Mouse (Mus musculus): ENCODE measurements around the gene Prkca.

Gene Prkca

DNA sequence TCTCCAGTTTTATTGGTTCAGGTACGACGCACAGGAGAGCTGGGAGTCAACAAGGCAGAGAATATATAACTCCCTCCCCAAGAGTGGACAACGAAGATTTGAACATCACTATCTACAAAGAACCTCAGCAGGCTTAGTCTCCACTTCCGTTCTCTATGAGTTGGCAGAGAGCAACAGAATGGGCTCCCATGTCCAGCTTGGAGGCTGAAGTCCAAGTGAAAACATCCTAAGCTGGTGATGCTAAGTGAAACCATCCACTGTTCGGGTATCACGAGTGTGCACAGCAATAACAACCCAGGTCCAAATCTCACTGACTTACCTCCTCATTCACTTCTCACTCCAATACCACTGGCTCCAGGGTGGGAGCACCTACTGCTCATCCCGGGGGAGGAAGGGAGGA, 276.6 kb downstream of the Prkca start:
- DNase-seq (ENCODE audit: low read depth, low spot score), result no peak

DNA sequence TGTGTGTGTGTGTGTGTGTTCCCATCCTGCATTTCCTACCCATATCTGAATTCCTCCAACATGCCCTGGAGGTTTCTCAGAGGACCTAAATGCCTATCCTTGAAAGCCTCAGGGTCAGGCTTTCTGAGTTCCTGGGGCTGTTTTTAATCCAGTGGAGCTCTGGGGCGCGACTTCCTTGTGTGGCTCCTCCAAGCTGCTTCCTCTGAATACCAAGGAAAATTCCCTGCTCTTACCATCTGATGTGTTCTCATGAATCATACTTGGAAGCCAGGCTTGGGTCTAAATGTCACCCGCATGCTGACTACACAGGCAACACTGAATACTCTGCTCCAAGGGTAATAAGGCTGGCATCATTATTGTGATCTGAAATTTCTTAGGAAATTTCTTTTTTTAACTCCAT, 279.3 kb downstream of the Prkca start:
- no peak for DNase-seq (ENCODE audit: low read depth, low spot score)

DNA sequence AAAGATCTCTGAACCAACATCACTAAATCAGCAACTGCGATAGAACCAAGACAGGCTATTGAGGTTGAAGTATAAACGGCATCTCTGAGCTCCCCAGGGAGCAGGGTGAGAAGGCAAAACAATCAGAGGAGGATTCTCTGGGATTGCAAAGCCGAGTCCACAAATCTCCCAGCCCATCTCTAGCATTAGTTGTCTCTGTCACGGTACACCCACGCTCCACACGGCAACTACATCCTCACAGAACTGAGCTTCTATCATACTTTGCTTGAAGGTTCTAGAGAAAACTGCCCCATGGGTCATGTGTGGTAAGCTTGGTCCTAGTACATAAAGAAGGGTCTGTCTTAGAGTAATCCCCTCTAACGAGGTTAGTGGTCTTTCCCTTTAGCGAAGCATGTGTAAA, 280.6 kb downstream of the Prkca start:
- no peak for DNase-seq (ENCODE audit: low read depth, low spot score)

DNA sequence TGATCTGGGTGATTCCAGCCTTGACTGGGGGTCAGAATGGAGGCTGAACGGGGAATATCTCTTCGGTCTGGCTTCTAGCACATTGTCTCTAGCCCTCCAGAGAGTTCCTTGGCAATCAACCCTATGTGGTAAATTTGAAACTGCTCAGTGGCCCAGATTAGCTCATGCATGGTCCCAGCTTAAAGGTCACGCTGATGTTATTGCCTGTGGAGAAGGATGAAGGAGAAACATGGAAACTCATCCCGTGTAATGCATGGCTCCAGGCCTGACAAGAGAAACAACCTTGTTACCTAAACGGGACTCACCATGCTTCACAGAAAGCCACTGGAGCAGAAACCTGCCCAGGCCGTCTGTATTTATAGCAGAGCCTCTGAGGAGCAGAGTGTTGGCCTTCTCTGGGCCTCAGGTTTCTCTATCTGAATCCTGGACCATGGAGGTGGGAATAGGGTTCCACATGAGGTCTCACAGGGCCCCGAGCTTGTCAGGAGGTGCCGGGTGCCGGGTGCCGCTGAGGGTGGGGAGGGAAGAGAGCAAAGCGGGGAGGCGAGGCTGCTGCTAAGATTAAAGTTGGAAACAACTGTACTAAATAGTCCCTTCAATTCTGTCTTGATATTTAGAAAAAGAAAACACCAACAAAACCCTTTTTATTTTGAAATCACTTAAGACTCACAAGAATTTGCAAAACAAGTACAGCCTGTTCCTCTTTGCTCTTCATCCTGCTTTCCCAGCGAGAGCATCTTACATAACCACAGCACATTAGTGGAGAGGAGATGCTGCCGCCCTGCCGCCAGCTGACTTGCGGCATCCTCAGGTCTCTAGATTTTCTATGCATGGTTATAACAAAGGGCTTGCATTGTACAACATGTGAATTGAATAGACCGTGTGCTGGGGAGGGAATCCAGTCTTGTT, 281.9 kb downstream of the Prkca start:
- no peak for DNase-seq (ENCODE audit: low read depth, low spot score)

DNA sequence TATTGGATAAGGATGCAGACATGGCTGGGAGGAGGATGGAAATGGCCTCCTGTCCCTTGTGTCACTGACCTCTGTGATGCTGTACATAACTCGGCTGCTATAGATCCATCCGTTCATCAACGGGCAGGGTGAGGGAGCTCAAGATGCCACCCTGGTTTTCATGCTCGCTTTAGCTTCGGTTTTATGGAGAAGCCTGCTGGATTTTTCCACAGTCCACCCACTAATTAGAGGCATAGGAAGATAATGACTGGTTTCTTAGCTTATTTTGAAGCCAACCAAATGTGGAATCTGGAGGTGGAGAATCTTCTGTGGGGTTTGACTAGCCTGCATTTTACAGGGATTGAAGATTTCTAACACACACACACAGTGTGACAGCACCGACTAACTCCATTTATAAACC, 286.6 kb downstream of the Prkca start:
- DNase-seq (ENCODE audit: low read depth, low spot score), result no peak

DNA sequence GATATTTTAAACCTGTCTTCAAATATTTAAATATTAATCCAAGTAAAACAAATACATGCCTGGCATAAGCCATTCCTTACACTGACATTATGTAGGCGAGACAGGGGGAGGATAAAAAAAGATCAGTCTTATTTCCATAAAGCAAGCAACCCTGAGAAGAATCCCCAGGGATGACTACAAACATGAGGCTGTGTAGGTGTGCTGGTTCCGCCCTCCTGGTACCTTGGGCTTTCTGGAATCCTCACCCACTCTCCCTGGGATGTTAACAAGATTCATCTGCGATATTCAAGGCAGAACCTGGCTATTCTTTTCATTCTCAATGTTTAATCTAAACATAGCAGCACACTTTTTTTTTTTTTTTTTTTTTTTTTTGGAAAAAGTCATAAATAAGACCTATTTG, 289.1 kb downstream of the Prkca start:
- no peak for DNase-seq (ENCODE audit: low read depth, low spot score)

DNA sequence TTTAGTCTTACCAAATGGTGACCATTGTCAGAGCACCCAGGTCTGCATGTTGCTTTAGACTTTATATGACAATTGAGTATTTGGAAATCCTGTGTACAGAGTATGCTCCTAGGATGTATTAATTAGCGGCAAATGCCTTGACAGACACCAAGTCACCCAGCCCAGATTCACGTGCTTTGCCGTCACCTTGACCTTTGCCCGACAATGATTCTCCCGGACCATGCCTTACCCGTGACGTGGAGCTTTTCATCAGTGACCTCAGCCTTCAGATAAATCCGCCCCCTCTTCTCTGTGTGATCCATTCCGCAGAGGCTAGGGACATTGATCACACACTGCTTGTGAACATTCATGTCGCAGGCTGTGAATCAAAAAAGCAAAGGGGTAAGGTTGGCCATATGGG, 290.0 kb downstream of the Prkca start:
- no peak for DNase-seq (ENCODE audit: low read depth, low spot score)

DNA sequence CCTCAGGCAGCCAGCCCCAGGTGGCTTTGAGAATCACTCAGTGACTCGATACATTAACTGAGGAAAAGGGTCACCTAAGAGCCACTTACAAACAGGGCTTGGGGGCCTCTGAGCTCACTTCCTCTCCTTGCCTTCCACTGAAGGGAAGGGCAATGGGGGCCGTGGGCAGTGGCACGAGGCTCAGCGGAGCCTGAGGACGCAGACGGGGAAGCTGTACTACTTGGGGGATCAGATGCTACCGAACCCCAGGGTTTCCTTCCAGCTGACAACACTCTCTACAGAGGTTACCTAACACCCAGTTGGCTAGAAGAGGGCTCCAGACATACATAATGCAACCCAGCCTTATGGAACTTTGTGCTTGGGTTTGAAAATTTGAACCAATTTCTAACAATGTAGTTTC, 302.1 kb downstream of the Prkca start:
- DNase-seq (ENCODE audit: low read depth, low spot score), result no peak

DNA sequence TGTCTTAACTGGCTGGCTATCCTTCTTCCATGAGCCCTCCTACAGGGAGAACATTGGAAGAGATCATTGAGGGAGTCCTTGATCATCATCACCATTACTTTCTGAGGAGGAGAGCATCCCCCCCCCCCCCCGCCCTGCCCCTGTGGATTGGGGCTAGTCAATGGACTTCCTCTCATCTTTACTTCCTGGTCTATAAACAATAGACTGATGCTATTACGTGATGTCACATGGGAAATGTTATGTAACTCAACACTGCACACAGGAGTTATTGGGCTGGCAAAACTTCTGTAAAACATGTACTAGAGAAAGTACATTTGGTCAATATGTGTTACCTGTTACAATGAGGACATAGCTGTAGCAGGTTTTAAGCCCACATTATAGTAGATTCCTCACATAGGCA, 302.9 kb downstream of the Prkca start:
- DNase-seq (ENCODE audit: low read depth, low spot score), result no peak

DNA sequence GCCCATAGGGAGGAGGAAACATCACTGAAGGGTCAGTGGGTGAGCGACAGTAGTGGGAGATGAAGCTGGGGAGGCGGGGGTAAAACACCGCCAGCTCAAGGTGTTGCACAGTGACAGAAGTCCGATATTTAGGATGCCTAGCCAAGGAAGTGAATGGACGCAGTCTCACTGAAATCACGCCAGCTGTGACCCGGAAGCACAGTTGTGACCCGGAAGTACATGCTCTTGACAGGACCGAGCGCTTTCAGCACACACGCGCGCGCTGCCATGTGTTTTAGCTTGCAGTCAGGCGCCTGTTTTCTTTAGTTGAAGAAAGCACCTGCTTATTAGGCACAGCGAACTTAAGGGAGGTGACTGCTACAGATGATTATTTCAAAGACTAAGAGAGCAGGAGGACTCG, 304.0 kb downstream of the Prkca start:
- no peak for DNase-seq (ENCODE audit: low read depth, low spot score)

DNA sequence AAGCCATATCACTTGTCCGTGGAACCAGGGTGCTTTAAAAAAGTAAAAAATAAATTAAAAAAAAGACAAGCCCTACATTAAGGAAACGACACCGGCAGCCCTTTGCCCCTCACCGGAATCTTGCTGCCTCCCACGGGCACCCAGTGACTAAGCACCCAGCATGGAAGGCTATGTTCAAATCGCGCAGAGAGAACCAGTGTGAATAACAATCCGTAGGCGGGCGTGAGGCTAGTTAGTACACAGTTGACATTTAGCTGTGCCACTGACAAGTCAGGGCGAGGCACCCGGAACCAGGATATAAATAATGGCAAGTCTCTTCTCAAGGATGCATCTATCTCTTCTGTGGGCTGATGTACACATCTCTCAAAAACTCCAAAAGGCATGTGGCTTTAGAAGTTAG, 304.7 kb downstream of the Prkca start:
- no peak for DNase-seq (ENCODE audit: low read depth, low spot score)

DNA sequence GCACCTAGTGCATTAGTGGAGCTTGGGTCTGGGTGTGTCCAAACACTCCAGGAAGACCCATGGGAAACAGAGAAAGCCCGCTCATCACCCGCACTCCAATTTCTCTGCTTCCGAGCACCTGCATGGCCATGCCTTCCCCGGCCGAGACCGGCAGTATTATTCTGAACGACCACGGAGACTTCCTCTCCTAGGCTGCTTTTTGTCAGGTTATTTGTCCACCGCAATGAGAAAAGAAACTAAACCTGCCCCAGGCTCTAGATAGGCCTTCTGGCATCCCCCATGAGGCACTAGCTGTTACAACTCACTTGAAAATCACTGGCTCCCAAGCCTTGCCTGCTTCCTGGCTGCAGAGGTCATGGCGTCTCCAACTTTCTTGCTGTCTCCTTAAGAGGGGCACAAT, 307.4 kb downstream of the Prkca start:
- DNase-seq (ENCODE audit: low read depth, low spot score), result no peak

DNA sequence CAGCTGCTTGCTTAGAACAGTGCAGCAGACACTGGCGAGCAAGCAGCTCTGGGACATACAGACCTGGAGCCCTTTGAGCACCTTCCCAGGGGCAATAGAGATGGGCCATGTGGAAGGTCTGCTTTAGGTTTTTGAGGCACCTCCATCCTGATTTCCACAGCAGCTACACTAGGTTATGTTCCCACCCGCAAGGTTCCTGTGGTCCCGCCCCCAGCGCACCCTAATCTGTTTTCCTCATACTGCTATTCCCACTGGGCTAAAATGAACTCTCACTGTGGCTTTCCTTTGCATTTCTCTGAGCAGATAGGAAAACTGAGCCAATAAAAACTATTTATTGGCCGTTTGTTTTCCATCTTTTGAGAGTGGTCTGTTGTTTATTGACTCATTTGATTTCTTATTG, 308.0 kb downstream of the Prkca start:
- DNase-seq (ENCODE audit: low read depth, low spot score), result no peak

DNA sequence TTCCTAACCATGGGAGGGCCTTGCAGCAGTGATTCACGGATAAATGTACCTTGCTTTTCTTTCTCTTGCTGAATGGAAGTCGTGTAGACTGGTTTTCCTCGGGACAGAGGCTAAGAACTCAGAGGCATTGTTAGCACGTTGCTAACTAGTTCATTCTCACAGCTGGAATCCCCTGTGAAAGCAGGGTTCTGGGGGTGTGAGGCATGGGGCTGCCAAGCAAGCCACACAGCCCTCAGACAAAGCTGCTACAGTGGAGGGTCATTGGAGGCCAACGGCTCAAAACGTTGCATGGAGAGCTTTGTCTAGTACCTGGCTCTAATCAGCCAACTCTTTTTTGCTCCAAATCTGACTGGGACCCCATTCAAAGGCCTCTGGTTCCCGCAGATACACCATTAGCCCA, 309.4 kb downstream of the Prkca start:
- no peak for DNase-seq (ENCODE audit: low read depth, low spot score)

DNA sequence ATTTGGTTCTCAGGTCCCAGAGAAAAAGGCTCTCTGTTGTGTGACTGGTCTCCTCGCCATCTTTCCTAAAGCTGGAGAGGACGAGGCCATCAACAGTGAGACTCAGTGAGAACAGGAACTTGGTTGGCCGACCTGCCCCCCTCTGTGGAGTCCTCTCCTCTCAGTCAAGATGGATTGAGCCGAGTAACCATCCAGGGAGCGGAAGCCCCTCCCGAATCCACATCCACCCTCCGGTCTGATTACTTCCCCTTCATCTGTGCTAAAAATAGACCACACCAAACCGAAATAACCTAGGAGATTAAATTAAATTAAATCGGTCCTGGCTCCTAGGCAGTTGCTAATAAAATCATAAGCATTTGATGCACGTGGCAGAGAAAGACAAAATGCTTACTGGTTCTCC, 311.2 kb downstream of the Prkca start:
- DNase-seq (ENCODE audit: low read depth, low spot score), result no peak

DNA sequence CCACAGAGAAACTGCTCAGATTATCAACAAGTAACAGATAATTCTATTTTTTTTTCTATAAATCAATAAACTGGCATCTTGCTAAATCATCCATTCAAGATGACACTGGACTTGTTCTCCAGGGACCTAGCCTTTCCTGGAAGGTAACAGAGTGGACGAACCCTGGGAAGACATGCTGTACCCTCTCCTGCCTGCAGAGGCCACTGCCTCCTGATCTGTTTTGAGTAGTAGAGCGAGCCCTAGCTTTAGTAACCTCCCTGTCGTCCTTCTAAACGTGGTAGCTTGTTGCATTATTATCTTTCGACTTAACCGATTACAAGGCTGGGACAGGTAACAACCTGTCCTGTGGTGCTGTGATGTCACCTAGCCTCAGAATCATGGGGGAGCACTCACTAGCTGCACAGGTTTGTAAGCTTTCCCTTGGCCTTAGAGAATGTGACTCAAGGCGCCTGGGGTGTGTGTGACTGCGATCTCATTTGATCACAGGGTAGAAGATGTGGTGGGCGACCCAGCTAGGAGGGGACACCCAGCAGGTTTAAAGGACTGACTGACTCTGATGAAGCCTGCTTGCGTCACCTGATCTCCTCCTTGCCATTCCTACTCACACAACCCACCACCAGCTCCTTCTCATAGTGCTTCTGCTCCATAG, 312.6 kb downstream of the Prkca start:
- no peak for DNase-seq (ENCODE audit: low read depth, low spot score)

DNA sequence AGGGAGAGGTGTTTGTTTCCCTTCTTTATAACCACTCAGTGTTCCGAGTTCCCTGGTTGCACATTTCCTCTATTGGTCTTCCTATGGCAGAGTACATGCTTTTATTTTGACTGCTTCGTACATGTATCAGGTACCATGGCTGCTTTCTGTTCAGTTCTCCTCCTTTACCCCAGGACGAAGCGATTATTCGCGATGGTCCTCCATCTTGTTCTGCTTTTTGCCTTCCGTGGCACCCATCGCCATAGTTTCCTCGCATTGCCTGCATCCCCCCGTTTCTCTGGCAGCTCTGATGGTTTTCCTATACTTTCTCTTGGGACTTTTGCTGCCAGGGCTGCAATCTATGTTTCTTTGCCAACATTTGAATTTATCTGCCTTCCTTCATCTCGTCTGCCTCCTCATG, 314.4 kb downstream of the Prkca start:
- no peak for DNase-seq (ENCODE audit: low read depth, low spot score)

DNA sequence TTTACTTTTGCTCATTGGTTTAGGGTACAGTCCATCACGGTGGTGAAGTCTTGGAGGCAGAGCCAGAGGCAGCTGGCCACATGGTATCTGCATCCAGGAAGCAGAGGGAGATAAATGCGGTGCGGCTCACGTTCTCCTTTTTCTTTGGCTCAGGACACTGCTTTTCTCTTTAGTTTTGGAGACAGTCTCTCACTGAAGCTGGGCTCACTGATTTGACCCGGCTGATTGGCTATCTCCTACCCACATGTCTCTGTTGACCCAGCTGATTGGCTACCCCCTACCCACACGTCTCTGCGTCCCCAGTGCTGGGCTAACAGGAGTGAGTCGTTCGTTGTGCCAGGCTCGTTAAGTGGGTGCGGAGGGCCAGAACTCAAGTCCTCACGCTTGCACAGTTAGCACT, 315.3 kb downstream of the Prkca start:
- DNase-seq (ENCODE audit: low read depth, low spot score), result no peak

DNA sequence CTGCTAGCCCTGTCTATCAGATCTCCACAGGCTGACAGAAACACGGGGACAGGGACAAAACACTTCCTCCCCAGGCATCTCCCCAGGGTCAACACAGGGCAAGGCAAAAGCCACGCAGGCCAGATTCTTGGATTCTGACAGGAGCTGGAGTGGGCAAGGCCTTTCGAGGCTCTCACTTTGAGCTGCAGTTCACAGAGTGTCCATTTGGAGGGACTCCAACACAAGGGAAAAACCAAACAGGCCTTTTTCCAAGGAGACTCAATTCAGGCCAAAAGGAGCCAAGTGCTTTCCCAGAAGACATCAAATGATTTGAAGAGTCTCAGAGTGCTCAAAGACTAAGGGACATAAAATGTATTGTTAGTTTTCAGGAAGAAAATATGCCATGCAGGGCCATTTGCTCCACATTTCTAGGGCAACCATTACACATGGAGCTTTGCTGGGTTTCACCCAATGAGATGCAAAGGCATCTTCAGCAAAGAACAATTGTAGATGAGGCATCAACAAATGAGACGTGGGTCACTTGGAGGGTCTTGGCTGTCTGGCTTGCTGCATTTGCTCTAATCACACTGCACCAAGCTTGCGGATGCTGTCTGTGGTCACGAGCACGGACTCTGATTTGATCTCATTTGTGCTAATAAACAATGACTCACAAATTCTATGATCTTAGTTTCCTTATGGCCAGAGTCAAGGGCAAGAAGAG, 317.9 kb downstream of the Prkca start:
- no peak for DNase-seq (ENCODE audit: low read depth, low spot score)

DNA sequence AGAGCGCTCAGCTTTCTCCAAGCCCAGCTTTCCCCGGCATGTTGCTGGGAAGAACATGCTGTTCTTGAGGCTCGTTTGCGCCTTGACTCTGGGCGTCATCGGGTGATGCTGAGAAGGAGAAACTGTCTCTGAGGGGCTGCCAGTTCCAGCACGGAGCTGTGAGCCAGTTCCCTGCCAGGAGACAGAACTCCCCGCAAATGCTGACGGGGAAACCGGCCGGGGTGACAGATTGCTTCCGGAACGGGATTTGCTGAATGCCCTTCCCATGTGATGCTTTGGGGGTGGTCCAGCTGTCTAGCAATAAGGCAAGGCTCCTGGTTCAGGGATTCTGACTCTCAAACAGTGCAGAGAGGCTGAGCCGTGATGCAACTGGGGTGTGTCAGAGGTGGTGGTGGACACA, 320.5 kb downstream of the Prkca start:
- DNase-seq (ENCODE audit: low read depth, low spot score), result no peak

DNA sequence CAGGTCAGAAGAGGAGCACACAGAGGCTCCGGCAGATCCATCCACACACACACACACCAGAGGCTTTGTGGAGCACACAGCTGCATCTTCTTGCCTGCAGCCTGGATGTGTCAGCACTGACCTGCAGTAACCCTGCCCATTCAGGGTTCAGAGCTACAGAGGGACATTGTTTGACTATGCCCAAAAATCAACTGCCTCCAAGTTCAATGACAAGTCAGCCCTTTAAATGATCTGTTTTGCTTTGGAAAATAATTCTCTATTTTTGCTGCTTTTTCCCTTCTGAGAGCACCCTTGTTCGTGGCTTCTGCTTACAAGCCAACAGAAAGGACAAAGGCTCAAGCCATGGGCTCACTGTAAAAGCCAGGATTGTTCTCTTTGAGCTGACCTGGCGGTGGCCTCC, 322.8 kb downstream of the Prkca start:
- no peak for DNase-seq (ENCODE audit: low read depth, low spot score)

DNA sequence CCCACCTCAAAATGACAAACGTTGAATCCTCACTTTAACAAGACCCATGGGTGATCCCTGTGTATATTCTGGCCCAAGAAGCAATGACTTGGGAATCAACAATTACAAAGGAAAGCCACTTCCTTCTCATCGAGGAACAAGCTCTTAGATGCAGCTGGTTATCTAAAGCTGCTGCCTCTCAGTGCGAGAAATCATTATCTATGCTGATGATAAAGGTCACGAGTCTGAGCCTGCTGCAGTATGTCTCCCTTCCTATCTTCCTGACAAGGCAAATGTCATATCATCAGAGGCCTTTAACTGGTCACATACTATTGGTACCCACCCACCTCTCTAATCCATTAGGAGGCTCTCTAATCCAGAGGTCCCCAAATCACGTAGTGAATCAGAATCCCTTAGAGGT, 328.4 kb downstream of the Prkca start:
- DNase-seq (ENCODE audit: low read depth, low spot score), result no peak

DNA sequence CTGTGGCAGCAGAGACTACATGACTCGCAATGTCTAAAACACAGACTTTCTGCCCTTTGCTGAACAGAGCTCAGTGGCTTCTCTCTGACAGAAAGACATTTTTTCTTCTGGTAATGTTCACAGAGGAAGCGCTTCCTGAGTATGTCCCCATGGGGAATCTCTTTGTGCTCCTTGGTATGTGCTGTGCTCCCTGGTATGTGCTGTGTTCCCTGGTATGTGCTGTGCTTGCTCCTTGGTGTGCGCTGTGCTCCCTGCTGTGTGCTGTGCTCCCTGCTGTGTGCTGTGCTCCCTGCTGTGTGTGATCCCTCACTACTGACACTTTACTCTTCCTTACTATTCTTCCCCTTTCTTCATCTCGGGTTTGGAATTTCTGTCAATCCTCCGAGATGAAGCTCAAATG, 330.3 kb downstream of the Prkca start:
- no peak for DNase-seq (ENCODE audit: low read depth, low spot score)
